Mouse (Mus musculus): ENCODE measurements around the gene Fscn1. TPM values are rescaled to one million over a fixed set of nuclear protein-coding genes. Genes with fewer than 3 reads are reported as not detected.

Gene Fscn1
- polyA plus RNA-seq, 1 experiment, result 139 TPM

DNA sequence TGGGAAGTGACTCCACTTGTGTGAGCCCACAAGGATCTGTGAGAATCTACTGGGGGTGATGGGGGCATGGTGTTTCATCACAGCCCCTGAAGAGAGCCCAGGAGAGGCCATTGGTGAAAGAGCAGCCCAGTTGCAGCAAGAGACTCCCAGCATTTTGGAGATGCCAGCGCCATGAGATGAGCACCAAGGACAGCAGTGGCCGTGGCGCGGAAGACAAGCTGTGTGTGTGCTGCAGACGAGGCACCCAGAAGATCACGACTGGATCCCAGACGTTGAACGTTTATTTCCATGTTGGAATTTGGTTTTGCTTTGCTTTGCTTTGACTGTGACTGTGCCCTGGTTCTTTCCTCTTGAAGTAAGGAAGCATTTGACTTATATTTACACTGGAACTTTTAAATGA is 42.7 kb upstream of the Fscn1 start:
- H3K9me3 ChIP-seq (replicated peaks; ENCODE audit: control insufficient read depth, insufficient read depth, low read length, poor library complexity, severe bottlenecking), result no peaks in the 10 kb centered on the region
- H3K27me3 ChIP-seq (ENCODE audit: control insufficient read depth, insufficient read depth, low read length, poor library complexity, severe bottlenecking), result no peaks in the 10 kb centered on the region
- no peak overlapping the region for H3K27ac ChIP-seq (ENCODE audit: insufficient read depth, low read length)
- TF ChIP-seq CTCF (IDR thresholded peaks at IDR 0.05; ENCODE audit: low read depth, low read length), result no peak
- peaks cover 7% of the 10 kb centered on the region for H3K4me1 ChIP-seq (ENCODE audit: control insufficient read depth, insufficient read depth, low read length)
- H3K36me3 ChIP-seq (ENCODE audit: control insufficient read depth, insufficient read depth, low read length, poor library complexity, severe bottlenecking), result no peaks in the 10 kb centered on the region
- no peak overlapping the region for H3K4me3 ChIP-seq (ENCODE audit: low read depth, low read length)
- no peak overlapping the region for H3K9ac ChIP-seq (ENCODE audit: low read depth, poor library complexity, severe bottlenecking)

DNA sequence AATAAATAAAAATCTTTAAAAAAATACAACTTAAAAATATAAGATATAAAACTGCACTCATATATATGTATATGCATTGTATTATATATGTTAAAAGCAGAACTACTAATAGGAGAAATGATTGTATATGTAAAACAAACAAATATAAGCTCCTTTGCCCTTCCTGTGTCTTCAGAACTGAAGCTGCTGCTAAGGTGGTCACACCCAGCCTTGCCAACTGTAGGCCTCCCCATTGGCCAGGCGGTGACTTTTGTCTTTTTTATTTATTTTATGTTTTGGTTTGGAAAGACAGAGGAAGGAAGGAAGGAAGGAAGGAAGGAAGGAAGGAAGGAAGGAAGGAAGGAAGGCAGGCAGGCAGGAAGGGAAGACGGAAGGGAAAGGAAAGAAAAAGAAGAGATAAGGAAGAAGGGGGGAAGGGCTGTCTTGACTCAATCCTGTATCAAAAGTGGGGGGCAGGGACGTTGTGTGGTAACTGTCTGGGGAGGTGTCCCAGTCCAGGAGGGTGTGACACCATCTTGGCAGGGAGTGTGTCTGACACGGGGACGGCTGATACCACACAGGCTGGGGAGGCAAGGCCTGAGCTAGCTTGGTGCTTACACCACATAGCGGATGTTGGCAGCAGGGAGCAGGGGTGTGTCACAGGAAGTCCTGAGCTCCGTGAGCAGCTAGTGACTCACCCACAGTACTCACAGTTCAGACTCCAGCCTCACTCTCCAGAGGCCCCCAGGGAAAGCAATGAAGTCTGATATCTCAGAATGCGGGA is 39.7 kb upstream of the Fscn1 start:
- Histone ChIP-seq H3K9me3 (replicated peaks; ENCODE audit: control insufficient read depth, insufficient read depth, low read length, poor library complexity, severe bottlenecking) (no peaks in the 10 kb centered on the region), H3K4me3 (ENCODE audit: low read depth, low read length) (no peak overlapping the region), H3K36me3 (ENCODE audit: control insufficient read depth, insufficient read depth, low read length, poor library complexity, severe bottlenecking) (no peaks in the 10 kb centered on the region), H3K9ac (ENCODE audit: low read depth, poor library complexity, severe bottlenecking) (no peak overlapping the region), H3K4me1 (ENCODE audit: control insufficient read depth, insufficient read depth, low read length) (peaks cover 9% of the 10 kb centered on the region), H3K27me3 (ENCODE audit: control insufficient read depth, insufficient read depth, low read length, poor library complexity, severe bottlenecking) (no peaks in the 10 kb centered on the region), H3K27ac (ENCODE audit: insufficient read depth, low read length) (peak overlapping the region; percentile 61)
- TF ChIP-seq POLR2A (IDR thresholded peaks at IDR 0.05; ENCODE audit: insufficient read depth, low read length), result no peak
- no peak for TF ChIP-seq CTCF (IDR thresholded peaks at IDR 0.05; ENCODE audit: low read depth, low read length)
- 0 out of 2 replicates have a peak, but pooled peaks have one; percentile 58 for TF ChIP-seq EP300 (IDR thresholded peaks at IDR 0.05; ENCODE audit: insufficient read depth, low read depth, low read length)

GRCm38 (mm10) chr5:142921074-142921459 is 39.1 kb upstream of the Fscn1 start:
- Histone ChIP-seq H3K27me3 (ENCODE audit: control insufficient read depth, insufficient read depth, low read length, poor library complexity, severe bottlenecking) (no peaks in the 10 kb centered on the region), H3K27ac (ENCODE audit: insufficient read depth, low read length) (peak overlapping the region; percentile 61), H3K9ac (ENCODE audit: low read depth, poor library complexity, severe bottlenecking) (no peak overlapping the region), H3K36me3 (ENCODE audit: control insufficient read depth, insufficient read depth, low read length, poor library complexity, severe bottlenecking) (no peaks in the 10 kb centered on the region), H3K4me1 (ENCODE audit: control insufficient read depth, insufficient read depth, low read length) (peaks cover 11% of the 10 kb centered on the region), H3K4me3 (ENCODE audit: low read depth, low read length) (no peak overlapping the region), H3K9me3 (replicated peaks; ENCODE audit: control insufficient read depth, insufficient read depth, low read length, poor library complexity, severe bottlenecking) (no peaks in the 10 kb centered on the region)
- TF ChIP-seq CTCF (IDR thresholded peaks at IDR 0.05; ENCODE audit: low read depth, low read length) (no peak), POLR2A (IDR thresholded peaks at IDR 0.05; ENCODE audit: insufficient read depth, low read length) (no peak), EP300 (IDR thresholded peaks at IDR 0.05; ENCODE audit: insufficient read depth, low read depth, low read length) (no peak)

DNA sequence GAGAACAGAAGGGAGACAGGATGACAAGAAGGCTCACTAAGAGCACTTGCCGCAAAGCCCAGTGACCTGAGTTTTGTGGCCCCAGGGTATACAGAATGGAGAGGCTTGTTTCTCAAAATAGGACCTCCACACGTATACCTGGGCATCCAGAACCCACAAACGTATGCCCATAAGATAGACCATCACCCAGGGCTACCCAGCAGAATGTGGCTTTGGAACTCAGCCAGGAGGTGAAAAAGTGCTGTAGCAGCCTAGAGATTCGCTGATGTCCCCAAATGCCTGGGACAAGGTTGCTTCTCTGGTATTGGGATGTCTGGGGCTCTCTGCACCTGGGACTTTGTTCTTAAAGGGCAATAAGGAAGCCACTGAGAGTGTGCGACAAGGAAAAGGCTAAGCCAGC is 37.9 kb upstream of the Fscn1 start:
- Histone ChIP-seq H3K36me3 (ENCODE audit: control insufficient read depth, insufficient read depth, low read length, poor library complexity, severe bottlenecking) (no peaks in the 10 kb centered on the region), H3K9me3 (replicated peaks; ENCODE audit: control insufficient read depth, insufficient read depth, low read length, poor library complexity, severe bottlenecking) (no peaks in the 10 kb centered on the region), H3K27me3 (ENCODE audit: control insufficient read depth, insufficient read depth, low read length, poor library complexity, severe bottlenecking) (no peaks in the 10 kb centered on the region), H3K4me1 (ENCODE audit: control insufficient read depth, insufficient read depth, low read length) (peaks cover 14% of the 10 kb centered on the region), H3K4me3 (ENCODE audit: low read depth, low read length) (no peak overlapping the region), H3K27ac (ENCODE audit: insufficient read depth, low read length) (no peak overlapping the region), H3K9ac (ENCODE audit: low read depth, poor library complexity, severe bottlenecking) (no peak overlapping the region)
- TF ChIP-seq CTCF (IDR thresholded peaks at IDR 0.05; ENCODE audit: low read depth, low read length) (no peak), POLR2A (IDR thresholded peaks at IDR 0.05; ENCODE audit: insufficient read depth, low read length) (no peak), EP300 (IDR thresholded peaks at IDR 0.05; ENCODE audit: insufficient read depth, low read depth, low read length) (no peak)

- Histone ChIP-seq H3K27me3 (ENCODE audit: control insufficient read depth, insufficient read depth, low read length, poor library complexity, severe bottlenecking) (no peaks in the 10 kb centered on the region), H3K9me3 (replicated peaks; ENCODE audit: control insufficient read depth, insufficient read depth, low read length, poor library complexity, severe bottlenecking) (no peaks in the 10 kb centered on the region), H3K36me3 (ENCODE audit: control insufficient read depth, insufficient read depth, low read length, poor library complexity, severe bottlenecking) (no peaks in the 10 kb centered on the region), H3K4me3 (ENCODE audit: low read depth, low read length) (no peak overlapping the region), H3K9ac (ENCODE audit: low read depth, poor library complexity, severe bottlenecking) (no peak overlapping the region), H3K27ac (ENCODE audit: insufficient read depth, low read length) (peak overlapping the region; percentile 87), H3K4me1 (ENCODE audit: control insufficient read depth, insufficient read depth, low read length) (peaks cover 15% of the 10 kb centered on the region)
- no peak for TF ChIP-seq CTCF (IDR thresholded peaks at IDR 0.05; ENCODE audit: low read depth, low read length)
- no peak for TF ChIP-seq POLR2A (IDR thresholded peaks at IDR 0.05; ENCODE audit: insufficient read depth, low read length)
- no peak for TF ChIP-seq EP300 (IDR thresholded peaks at IDR 0.05; ENCODE audit: insufficient read depth, low read depth, low read length)
Measured at GRCm38 (mm10) chr5:142923781-142924180, 36.4 kb upstream of the Fscn1 start.

DNA sequence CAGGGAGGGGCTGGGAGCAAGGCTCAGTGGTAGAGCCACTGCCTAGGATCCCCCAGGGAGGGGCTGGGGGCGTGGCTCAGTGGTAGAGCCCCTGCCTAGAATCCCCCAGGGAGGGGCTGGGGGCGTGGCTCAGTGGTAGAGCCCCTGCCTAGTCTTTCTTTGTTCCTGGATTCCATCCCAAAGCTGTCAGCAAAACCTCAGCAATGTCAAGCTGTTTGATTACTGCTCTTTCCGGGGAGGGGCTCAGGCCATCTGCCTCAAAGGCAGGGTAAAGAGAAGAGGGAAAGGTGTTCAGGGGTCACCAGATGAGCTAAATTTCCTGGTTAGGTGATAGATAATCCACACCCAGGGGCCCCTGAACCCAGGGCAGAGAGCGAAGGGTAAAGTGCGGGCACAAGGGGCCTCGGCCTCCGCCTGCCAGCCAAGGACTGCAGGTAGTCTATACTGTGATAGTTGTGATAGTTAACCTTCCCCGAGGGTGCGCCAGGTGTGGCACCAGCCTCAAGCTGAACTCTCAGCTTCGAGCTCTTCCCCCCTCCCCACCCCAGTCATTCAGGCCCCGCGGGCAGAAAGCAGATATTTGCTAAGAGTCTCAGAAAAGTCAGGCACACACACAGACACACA is 35.7 kb upstream of the Fscn1 start:
- TF ChIP-seq EP300 (IDR thresholded peaks at IDR 0.05; ENCODE audit: insufficient read depth, low read depth, low read length) (peak; percentile 53), CTCF (IDR thresholded peaks at IDR 0.05; ENCODE audit: low read depth, low read length) (no peak)
- Histone ChIP-seq H3K9ac (ENCODE audit: low read depth, poor library complexity, severe bottlenecking) (no peak overlapping the region), H3K27ac (ENCODE audit: insufficient read depth, low read length) (peak overlapping the region; percentile 95), H3K4me3 (ENCODE audit: low read depth, low read length) (no peak overlapping the region), H3K36me3 (ENCODE audit: control insufficient read depth, insufficient read depth, low read length, poor library complexity, severe bottlenecking) (no peaks in the 10 kb centered on the region), H3K9me3 (replicated peaks; ENCODE audit: control insufficient read depth, insufficient read depth, low read length, poor library complexity, severe bottlenecking) (no peaks in the 10 kb centered on the region), H3K4me1 (ENCODE audit: control insufficient read depth, insufficient read depth, low read length) (peaks cover 13% of the 10 kb centered on the region), H3K27me3 (ENCODE audit: control insufficient read depth, insufficient read depth, low read length, poor library complexity, severe bottlenecking) (no peaks in the 10 kb centered on the region)
